Mouse (Mus musculus) ES-E14 (cell line): Measurements from ENCODE around the gene Lrrc4. TPM values are rescaled to one million over a fixed set of nuclear protein-coding genes. Genes with fewer than 3 reads are reported as not detected.

Experiments
- DNase-seq: peaks from one replicate; pipeline ENCODE4 v3.0.0-alpha.2; 2013; ENCODE audit warnings: low read depth, low spot score
- H3K27ac ChIP-seq: 2 replicates; pipeline ENCODE4 v1.5.1; 2012; ENCODE audit warnings: low read depth, mild to moderate bottlenecking, low read length, moderate library complexity, mixed read lengths; ENCODE audit not compliant: poor library complexity, insufficient read depth, severe bottlenecking
- H3K36me3 ChIP-seq: 2 replicates; pipeline ENCODE4 v1.6.1; 2012; ENCODE audit warnings: mild to moderate bottlenecking, low read length, moderate library complexity, mixed read lengths; ENCODE audit not compliant: control insufficient read depth, poor library complexity, insufficient read depth, severe bottlenecking
- H3K4me1 ChIP-seq, 2 experiments: fragments of 150-350 bp in 1 of 2; sonication (generic) in 1 of 2; 2 replicates each; pipeline ENCODE4 v1.6.1; 2012; ENCODE audit warnings: low read length in 2 of 2, mild to moderate bottlenecking in 1 of 2, mixed read lengths in 1 of 2; ENCODE audit not compliant: control insufficient read depth in 2 of 2, insufficient read depth in 2 of 2, poor library complexity in 1 of 2
- H3K4me3 ChIP-seq, 2 experiments: fragments of 150-350 bp in 1 of 2; sonication (generic) in 1 of 2; 2 replicates each; pipeline ENCODE4 v1.5.1; 2012; ENCODE audit warnings: low read length in 2 of 2, low read depth in 1 of 2, mild to moderate bottlenecking in 1 of 2, mixed read lengths in 1 of 2; ENCODE audit not compliant: insufficient read depth in 1 of 2, poor library complexity in 1 of 2, severe bottlenecking in 1 of 2
- H3K9ac ChIP-seq: 2 replicates; pipeline ENCODE4 v1.6.1; 2012; ENCODE audit warnings: low read depth, mild to moderate bottlenecking, low read length, mixed read lengths; ENCODE audit not compliant: poor library complexity, insufficient read depth, severe bottlenecking
- H3K9me3 ChIP-seq: fragments of 150-350 bp; sonication (generic); 2 replicates; pipeline ENCODE4 v1.6.1; 2012; ENCODE audit warnings: low read depth, mild to moderate bottlenecking, low read length; ENCODE audit not compliant: control insufficient read depth, insufficient read depth
- CHD2 ChIP-seq: IDR thresholded peaks from 2 replicates; pipeline ENCODE4 v1.6.1; 2014; ENCODE audit warnings: mild to moderate bottlenecking, low read depth, low read length, inconsistent platforms
- HCFC1 ChIP-seq: IDR thresholded peaks from 2 replicates; pipeline ENCODE4 v1.6.1; 2012; ENCODE audit warnings: low read length, inconsistent platforms, borderline replicate concordance; ENCODE audit not compliant: insufficient read depth
- MAFK ChIP-seq: IDR thresholded peaks from 2 replicates; pipeline ENCODE4 v1.6.1; 2014; ENCODE audit warnings: mild to moderate bottlenecking, low read depth, low read length, inconsistent platforms; ENCODE audit not compliant: insufficient read depth
- ZC3H11A ChIP-seq: IDR thresholded peaks from 2 replicates; pipeline ENCODE4 v1.6.1; 2012; ENCODE audit warnings: low read depth, mild to moderate bottlenecking, inconsistent platforms, low read length, borderline replicate concordance
- ZNF384 ChIP-seq: IDR thresholded peaks from 2 replicates; pipeline ENCODE4 v1.6.1; 2012; ENCODE audit warnings: low read depth, low read length, inconsistent platforms
- in situ Hi-C, 2 experiments: fragments of 600-800 bp; cut with MboI; formaldehyde crosslinking; loops; one replicate each; pipeline ENCODE4 v1.15.1; 2025; ENCODE audit warnings: low sequenced_read_pairs in 2 of 2, inconsistent platforms in 1 of 2; ENCODE audit not compliant: unreplicated experiment in 2 of 2
- total RNA-seq: library from RNA; depleted of rRNA; stranded (reverse); fragments of 300-350 nt; gene quantifications from 2 replicates; pipeline ENCODE4 v1.2.3, GENCODE M21; 2012

Lrrc4 gene
- total RNA-seq, 1 experiment: 0.85 TPM

DNA sequence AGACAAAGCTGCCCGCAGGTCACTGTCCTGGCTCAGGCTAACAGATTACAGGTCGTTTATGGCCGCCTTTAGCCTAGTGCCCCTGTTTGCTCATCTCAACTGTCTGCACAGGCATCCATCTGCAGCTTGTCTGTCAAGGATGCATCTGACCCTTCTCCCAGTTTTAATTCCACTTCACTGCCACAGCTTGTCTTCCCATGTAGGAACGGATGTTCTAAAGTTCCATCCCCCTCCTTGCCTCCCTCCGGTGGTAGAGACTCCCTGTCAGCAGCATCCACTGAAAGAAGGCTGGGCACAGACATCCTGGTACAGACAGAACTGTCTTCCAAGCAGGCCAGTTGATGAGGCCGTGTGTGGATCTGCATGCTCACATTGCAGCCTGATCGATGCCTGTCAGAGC, 20.8 kb upstream of the Lrrc4 start:
- no peak for DNase-seq
- no peak overlapping the region for H3K9ac ChIP-seq
- no peaks in the 10 kb centered on the region for H3K9me3 ChIP-seq
- peaks cover 2% of the 10 kb centered on the region; the same call in 1 of the 2 replicates for H3K36me3 ChIP-seq
- no peaks in the 10 kb centered on the region for H3K4me1 ChIP-seq
- H3K4me3 ChIP-seq: no peak overlapping the region
- in situ Hi-C loops: no loop called here
- no peak for TF ChIP-seq HCFC1
- no peak for TF ChIP-seq ZNF384
- TF ChIP-seq CHD2: no peak
- no peak for TF ChIP-seq ZC3H11A
- no peak for TF ChIP-seq MAFK
- H3K27ac ChIP-seq: no peak overlapping the region

DNA sequence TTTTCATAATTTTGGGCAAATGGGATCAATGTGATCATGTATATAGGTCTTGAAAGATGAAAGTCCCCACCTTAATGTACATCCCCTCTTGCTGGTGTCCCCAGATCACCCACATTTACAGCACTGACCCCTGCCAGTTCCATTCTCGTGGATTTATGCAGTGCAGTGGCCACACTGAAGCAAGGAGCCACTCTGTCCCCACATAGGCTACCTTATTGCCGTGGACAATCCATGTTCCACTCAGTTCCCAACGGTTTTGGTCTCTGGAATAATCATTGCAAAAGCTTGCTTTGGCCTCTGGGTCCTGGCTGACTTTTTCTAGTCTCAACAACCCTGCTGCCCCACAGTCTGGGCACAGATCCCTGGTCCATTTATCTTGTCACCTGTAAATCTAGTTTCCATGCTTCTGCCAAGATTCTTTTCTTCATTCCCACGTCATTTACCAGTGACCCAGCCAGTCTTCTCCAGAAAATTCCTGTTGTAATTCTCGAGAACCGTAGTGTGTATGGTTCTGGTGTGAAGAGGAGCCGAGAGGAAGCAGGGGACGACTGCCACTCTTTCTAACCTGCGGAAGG, 18.9 kb upstream of the Lrrc4 start:
- no peak for DNase-seq
- in situ Hi-C loops: no loop called here
- no peaks in the 10 kb centered on the region for H3K4me1 ChIP-seq

DNA sequence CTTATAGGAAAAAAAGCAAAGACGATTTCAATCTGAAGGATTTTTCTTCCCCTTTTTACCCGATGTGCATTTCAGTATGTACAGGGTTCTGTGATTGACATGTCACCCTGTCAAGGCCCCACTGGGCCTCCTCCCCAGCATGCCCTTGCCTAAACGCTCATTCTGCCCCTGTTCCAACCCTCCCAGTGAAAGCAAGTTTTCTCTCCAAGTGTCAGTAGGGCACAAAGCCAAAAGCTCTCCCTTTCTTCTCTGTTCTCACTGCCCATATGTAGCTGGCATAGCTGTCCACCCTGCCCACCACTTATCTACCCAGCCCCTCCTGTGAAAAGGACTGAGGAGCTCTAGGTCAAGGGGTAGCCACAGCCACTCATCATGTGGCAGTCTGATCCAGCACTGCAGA, 17.8 kb upstream of the Lrrc4 start:
- Histone ChIP-seq H3K9me3 (no peaks in the 10 kb centered on the region), H3K36me3 (peaks cover 2% of the 10 kb centered on the region; the same call in 1 of the 2 replicates), H3K4me1 (no peaks in the 10 kb centered on the region), H3K9ac (no peak overlapping the region), H3K4me3 (no peak overlapping the region), H3K27ac (no peak overlapping the region)
- DNase-seq: no peak
- in situ Hi-C loops: no loop called here
- TF ChIP-seq ZNF384 (no peak), ZC3H11A (no peak), HCFC1 (no peak), CHD2 (no peak), MAFK (no peak)

More for the DNA sequence above, 18.9 kb upstream of the Lrrc4 start:
- Histone ChIP-seq H3K36me3 (peaks cover 2% of the 10 kb centered on the region; the same call in 1 of the 2 replicates), H3K9ac (no peak overlapping the region), H3K9me3 (no peaks in the 10 kb centered on the region), H3K4me3 (no peak overlapping the region), H3K27ac (no peak overlapping the region)
- TF ChIP-seq ZC3H11A: no peak
- no peak for TF ChIP-seq CHD2
- TF ChIP-seq MAFK: no peak
- TF ChIP-seq ZNF384: no peak
- TF ChIP-seq HCFC1: no peak

DNA sequence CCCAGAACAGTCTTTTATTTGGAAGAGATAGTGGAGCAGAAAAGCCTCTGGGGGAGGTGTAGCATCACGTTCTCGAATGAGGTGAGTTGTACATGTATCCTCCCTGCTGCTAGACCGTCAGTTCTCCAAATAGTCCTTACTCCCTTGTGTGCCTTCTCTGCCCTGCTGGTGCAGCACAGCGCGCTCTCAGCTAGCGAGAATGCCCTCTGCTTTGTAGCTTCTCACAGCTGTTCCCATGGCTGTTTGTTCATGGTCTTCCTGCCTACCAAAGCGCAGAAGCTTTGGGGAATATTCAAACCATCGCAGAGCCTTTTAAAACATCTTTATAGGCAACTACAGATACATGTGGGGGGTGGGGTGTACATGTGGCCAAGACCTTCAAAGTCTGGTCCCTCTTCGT, 17.3 kb upstream of the Lrrc4 start:
- no peak for DNase-seq
- in situ Hi-C loops: no loop called here
- TF ChIP-seq HCFC1 (no peak), CHD2 (no peak), ZNF384 (no peak), ZC3H11A (no peak), MAFK (no peak)
- Histone ChIP-seq H3K4me1 (no peaks in the 10 kb centered on the region), H3K4me3 (no peak overlapping the region), H3K27ac (no peak overlapping the region), H3K9me3 (no peaks in the 10 kb centered on the region), H3K9ac (no peak overlapping the region), H3K36me3 (peaks cover 2% of the 10 kb centered on the region; the same call in 1 of the 2 replicates)
